ENCODE assay signal across 11 mouse cellular contexts in genomic region chr11:73235990-73236701, GRCm38 (mm10). TPM values are rescaled to one million over a fixed set of nuclear protein-coding genes. Genes with fewer than 3 reads are reported as not detected.
DNase-seq lines count a peak whose midpoint lies in the region; ATAC-seq and TF ChIP-seq lines count a peak whose summit lies in the region.
"Had no signal": no experiment of that assay in that cellular context is flagged by ENCODE, and none has a peak within 500 bp of the region (broad histone marks: within the 10 kb centered on the region; RNA-seq: fewer than 3 reads in every experiment).

No protein-coding gene starts in this region.

- H3K36me3 ChIP-seq in intestine, embryonic 14.5 days (ENCODE audit: control insufficient read depth, insufficient read depth, low read length), result no peaks in the 10 kb centered on the region
- no peaks in the 10 kb centered on the region for H3K36me3 ChIP-seq in intestine, postnatal 0 days (ENCODE audit: control insufficient read depth, insufficient read depth)
- no peaks in the 10 kb centered on the region for H3K36me3 ChIP-seq in embryonic facial prominence, embryonic 14.5 days (ENCODE audit: control insufficient read depth, insufficient read depth, low read length)
- H3K36me3 ChIP-seq in lung, embryonic 16.5 days (ENCODE audit: control insufficient read depth, insufficient read depth, low read length), result no peaks in the 10 kb centered on the region
- no peaks in the 10 kb centered on the region for H3K36me3 ChIP-seq in forebrain, embryonic 16.5 days (ENCODE audit: control insufficient read depth, insufficient read depth)

- H3K4me2 ChIP-seq in intestine, embryonic 14.5 days (ENCODE audit: low read length), result no peak overlapping the region
- no peak overlapping the region for H3K4me2 ChIP-seq in intestine, postnatal 0 days (replicated peaks; ENCODE audit: low read depth)
- no peak overlapping the region for H3K4me2 ChIP-seq in embryonic facial prominence, embryonic 14.5 days (ENCODE audit: low read depth, low read length)
- H3K4me2 ChIP-seq in lung, embryonic 16.5 days (ENCODE audit: low read depth, low read length), result no peak overlapping the region
- no peak overlapping the region for H3K4me2 ChIP-seq in forebrain, embryonic 16.5 days (ENCODE audit: low read length)

- H3K4me1 ChIP-seq in intestine, embryonic 14.5 days (replicated peaks; ENCODE audit: control insufficient read depth, insufficient read depth, low read length), result no peaks in the 10 kb centered on the region; the same call in 1 of the 2 replicates
- no peaks in the 10 kb centered on the region for H3K4me1 ChIP-seq in intestine, postnatal 0 days (replicated peaks; ENCODE audit: control insufficient read depth, insufficient read depth, low read length)
- peaks cover 8% of the 10 kb centered on the region; the same call in 1 of the 2 replicates for H3K4me1 ChIP-seq in embryonic facial prominence, embryonic 14.5 days (ENCODE audit: control insufficient read depth, insufficient read depth, low read length)
- H3K4me1 ChIP-seq in lung, embryonic 16.5 days (replicated peaks; ENCODE audit: control insufficient read depth, insufficient read depth, low read length), result peaks cover 12% of the 10 kb centered on the region; the same call in 1 of the 2 replicates
- no peaks in the 10 kb centered on the region for H3K4me1 ChIP-seq in forebrain, embryonic 16.5 days (replicated peaks; ENCODE audit: control insufficient read depth, insufficient read depth, low read length)

- peak overlapping the region; percentile 79 for H3K27ac ChIP-seq in intestine, embryonic 14.5 days (ENCODE audit: low read depth)
- H3K27ac ChIP-seq in intestine, postnatal 0 days (ENCODE audit: low read depth, low read length), result no peak overlapping the region; the same call in 1 of the 2 replicates
- H3K27ac ChIP-seq in embryonic facial prominence, embryonic 14.5 days (replicated peaks; ENCODE audit: low read depth, low read length), result peak overlapping the region; percentile 69; the same call in 1 of the 2 replicates
- no peak overlapping the region for H3K27ac ChIP-seq in lung, embryonic 16.5 days (ENCODE audit: low read length)
- no peak overlapping the region for H3K27ac ChIP-seq in forebrain, embryonic 16.5 days (ENCODE audit: low read length)

- H3K9me3 ChIP-seq in intestine, embryonic 14.5 days (ENCODE audit: control insufficient read depth, low read length), result no peaks in the 10 kb centered on the region
- no peaks in the 10 kb centered on the region for H3K9me3 ChIP-seq in intestine, postnatal 0 days (ENCODE audit: control insufficient read depth)
- no peaks in the 10 kb centered on the region for H3K9me3 ChIP-seq in embryonic facial prominence, embryonic 14.5 days (ENCODE audit: control insufficient read depth, low read length)
- H3K9me3 ChIP-seq in lung, embryonic 16.5 days (ENCODE audit: control insufficient read depth, low read length), result no peaks in the 10 kb centered on the region
- no peaks in the 10 kb centered on the region for H3K9me3 ChIP-seq in forebrain, embryonic 16.5 days (ENCODE audit: control insufficient read depth, low read length)

- ATAC-seq in intestine, embryonic 14.5 days (replicated peaks; ENCODE audit: low FRiP score, low TSS enrichment, low read depth), result peak; percentile 67
- ATAC-seq in intestine, postnatal 0 days, result no peak
- ATAC-seq in embryonic facial prominence, embryonic 14.5 days (ENCODE audit: low read depth), result peak; percentile 87
- peak; percentile 84 for ATAC-seq in lung, embryonic 16.5 days (ENCODE audit: low read depth)
- ATAC-seq in activated CD4-positive, CD25-positive, alpha-beta regulatory T cell, adult 4 months, result no peak
- no peak for ATAC-seq in forebrain, embryonic 16.5 days

- intact Hi-C loops in heart, postnatal 25 days (cut with DNase I), result loop anchor here (5.0 kb wide), 1 partner anchor 46 kb away; no protein-coding TSS in a partner anchor
- intact Hi-C loops in left cerebral cortex, postnatal 14 days (cut with DNase I), result no loop called here

- peak; percentile 65 for DNase-seq in intestine, embryonic 14.5 days (ENCODE audit: low spot score)
- DNase-seq in embryonic facial prominence, embryonic 14.5 days (ENCODE audit: low spot score), result peak; percentile 94
- peak; percentile 69 for DNase-seq in heart, postnatal 25 days (ENCODE audit: low spot score)
- no peak for DNase-seq in left cerebral cortex, postnatal 14 days (ENCODE audit: low spot score in 2 of 2)

- no peak for TF ChIP-seq CTCF in intestine, postnatal 0 days (IDR thresholded peaks at IDR 0.05; ENCODE audit: low read depth)

- no peak overlapping the region for H3K9ac ChIP-seq in intestine, embryonic 14.5 days (ENCODE audit: low read length)
- H3K9ac ChIP-seq in intestine, postnatal 0 days (ENCODE audit: low read depth, low read length), result no peak overlapping the region
- H3K9ac ChIP-seq in embryonic facial prominence, embryonic 14.5 days (ENCODE audit: low read depth, low read length), result peak overlapping the region; percentile 22; the same call in 1 of the 2 replicates
- no peak overlapping the region for H3K9ac ChIP-seq in lung, embryonic 16.5 days (ENCODE audit: low read length)
- no peak overlapping the region for H3K9ac ChIP-seq in forebrain, embryonic 16.5 days (replicated peaks; ENCODE audit: low read depth, low read length)

- H3K4me3 ChIP-seq in intestine, embryonic 14.5 days (ENCODE audit: low read depth, low read length), result no peak overlapping the region
- H3K4me3 ChIP-seq in intestine, postnatal 0 days (ENCODE audit: low read depth, low read length), result no peak overlapping the region
- no peak overlapping the region for H3K4me3 ChIP-seq in embryonic facial prominence, embryonic 14.5 days (ENCODE audit: low read depth, low read length)
- no peak overlapping the region for H3K4me3 ChIP-seq in lung, embryonic 16.5 days (ENCODE audit: low read length)
- no peak overlapping the region for H3K4me3 ChIP-seq in forebrain, embryonic 16.5 days (replicated peaks; ENCODE audit: low read length)

- H3K27me3 ChIP-seq in intestine, embryonic 14.5 days (replicated peaks; ENCODE audit: control insufficient read depth, insufficient read depth, low read length), result no peaks in the 10 kb centered on the region
- no peaks in the 10 kb centered on the region for H3K27me3 ChIP-seq in intestine, postnatal 0 days (replicated peaks; ENCODE audit: control insufficient read depth, insufficient read depth, low read length)
- no peaks in the 10 kb centered on the region for H3K27me3 ChIP-seq in embryonic facial prominence, embryonic 14.5 days (replicated peaks; ENCODE audit: control insufficient read depth, insufficient read depth, low read length)
- H3K27me3 ChIP-seq in lung, embryonic 16.5 days (ENCODE audit: control insufficient read depth, insufficient read depth, low read depth, low read length), result no peaks in the 10 kb centered on the region
- no peaks in the 10 kb centered on the region for H3K27me3 ChIP-seq in forebrain, embryonic 16.5 days (replicated peaks; ENCODE audit: control insufficient read depth, insufficient read depth, low read length)

- WGBS in intestine, embryonic 14.5 days, result 14% methylated on average over 5 of the region's 5 CpGs
- 34% methylated on average over 5 of the region's 5 CpGs for WGBS in intestine, postnatal 0 days
- 20% methylated on average over 5 of the region's 5 CpGs for WGBS in embryonic facial prominence, embryonic 14.5 days
- WGBS in lung, embryonic 16.5 days, result 17% methylated on average over 5 of the region's 5 CpGs
- 35% methylated on average over 5 of the region's 5 CpGs for WGBS in forebrain, embryonic 16.5 days

RNA-seq across cellular contexts. Expression of gene Trpv1, which starts 2.1 kb away (rescaled TPM):
- polyA plus RNA-seq in intestine, embryonic 14.5 days (2014; fragmentation: Nextera tagmentation; extraction: Ambion mirVana), result 0.07 TPM in 1 of 2 replicates, not detected in the other
- 0.13 and 0.24 TPM in 2 replicates for polyA plus RNA-seq in intestine, postnatal 0 days (2015; fragmentation: Nextera tagmentation; extraction: Ambion mirVana)
- polyA plus RNA-seq in embryonic facial prominence, embryonic 14.5 days (2014; fragmentation: Nextera tagmentation; extraction: Ambion mirVana), result 0.47 and 0.54 TPM in 2 replicates
- total RNA-seq in heart, postnatal 25 days (2021), result not detected
- polyA plus RNA-seq in lung, embryonic 16.5 days (2015; fragmentation: Nextera tagmentation; extraction: Ambion mirVana), result 0.05 TPM in 1 of 2 replicates, not detected in the other
- polyA plus RNA-seq in activated CD4-positive, CD25-positive, alpha-beta regulatory T cell, adult 4 months (2017; shearing (Covaris generic)), result not detected
- total RNA-seq in left cerebral cortex, postnatal 14 days (2021), result under 1 TPM; 0.13 to 0.42 TPM
- not detected in 2 replicates for polyA plus RNA-seq in forebrain, embryonic 16.5 days (2015; fragmentation: Nextera tagmentation; extraction: Ambion mirVana)
- total RNA-seq: common myeloid progenitor, adult 5-6 weeks had no signal
- polyA plus RNA-seq: neural tube, embryonic 14.5 days had no signal

RNA-seq across cellular contexts. Expression of gene Trpv3, which starts 31.0 kb away (rescaled TPM):
- polyA plus RNA-seq in intestine, embryonic 14.5 days (2014; fragmentation: Nextera tagmentation; extraction: Ambion mirVana), result 0.08 and 0.15 TPM in 2 replicates
- 0.16 and 0.27 TPM in 2 replicates for polyA plus RNA-seq in intestine, postnatal 0 days (2015; fragmentation: Nextera tagmentation; extraction: Ambion mirVana)
- 0.26 and 0.28 TPM in 2 replicates for polyA plus RNA-seq in embryonic facial prominence, embryonic 14.5 days (2014; fragmentation: Nextera tagmentation; extraction: Ambion mirVana)
- total RNA-seq in heart, postnatal 25 days (2021), result under 1 TPM; 0.03 to 0.05 TPM
- polyA plus RNA-seq in lung, embryonic 16.5 days (2015; fragmentation: Nextera tagmentation; extraction: Ambion mirVana), result 0.13 and 0.14 TPM in 2 replicates
- under 1 TPM in 1 of 2 experiments, not detected in 1; 0.09 TPM for polyA plus RNA-seq in activated CD4-positive, CD25-positive, alpha-beta regulatory T cell, adult 4 months (2017; shearing (Covaris generic))
- total RNA-seq in left cerebral cortex, postnatal 14 days (2021), result under 1 TPM; 0.17 to 0.35 TPM
- 0.06 TPM in 1 of 2 replicates, not detected in the other for polyA plus RNA-seq in forebrain, embryonic 16.5 days (2015; fragmentation: Nextera tagmentation; extraction: Ambion mirVana)
- total RNA-seq: CH12.LX; common myeloid progenitor, adult 5-6 weeks had no signal

RNA-seq across cellular contexts. Expression of gene Shpk, which starts 36.9 kb away (rescaled TPM):
- 1.1 and 1.2 TPM in 2 replicates for polyA plus RNA-seq in intestine, embryonic 14.5 days (2014; fragmentation: Nextera tagmentation; extraction: Ambion mirVana)
- polyA plus RNA-seq in intestine, postnatal 0 days (2015; fragmentation: Nextera tagmentation; extraction: Ambion mirVana), result 21.3 and 26.3 TPM in 2 replicates
- 1.6 and 2.8 TPM in 2 replicates for polyA plus RNA-seq in embryonic facial prominence, embryonic 14.5 days (2014; fragmentation: Nextera tagmentation; extraction: Ambion mirVana)
- 1 to 10 TPM; 1.4 TPM for total RNA-seq in heart, postnatal 25 days (2021)
- polyA plus RNA-seq in lung, embryonic 16.5 days (2015; fragmentation: Nextera tagmentation; extraction: Ambion mirVana), result 1.6 and 2.3 TPM in 2 replicates
- 1 to 10 TPM; 2.7 to 2.8 TPM for polyA plus RNA-seq in activated CD4-positive, CD25-positive, alpha-beta regulatory T cell, adult 4 months (2017; shearing (Covaris generic))
- 1 to 10 TPM; 2.2 TPM for total RNA-seq in left cerebral cortex, postnatal 14 days (2021)
- 1.3 and 1.8 TPM in 2 replicates for polyA plus RNA-seq in forebrain, embryonic 16.5 days (2015; fragmentation: Nextera tagmentation; extraction: Ambion mirVana)

RNA-seq across cellular contexts. Expression of gene Ctns, which starts 37.3 kb away (rescaled TPM):
- polyA plus RNA-seq in intestine, embryonic 14.5 days (2014; fragmentation: Nextera tagmentation; extraction: Ambion mirVana), result 15.6 and 17.0 TPM in 2 replicates
- polyA plus RNA-seq in intestine, postnatal 0 days (2015; fragmentation: Nextera tagmentation; extraction: Ambion mirVana), result 46.8 and 53.2 TPM in 2 replicates
- polyA plus RNA-seq in embryonic facial prominence, embryonic 14.5 days (2014; fragmentation: Nextera tagmentation; extraction: Ambion mirVana), result 18.8 and 22.0 TPM in 2 replicates
- 10 to 100 TPM; 12.1 to 14.3 TPM for total RNA-seq in heart, postnatal 25 days (2021)
- 14.9 and 16.4 TPM in 2 replicates for polyA plus RNA-seq in lung, embryonic 16.5 days (2015; fragmentation: Nextera tagmentation; extraction: Ambion mirVana)
- 1 to 10 TPM; 8.6 to 8.9 TPM for polyA plus RNA-seq in activated CD4-positive, CD25-positive, alpha-beta regulatory T cell, adult 4 months (2017; shearing (Covaris generic))
- total RNA-seq in left cerebral cortex, postnatal 14 days (2021), result 10 to 100 TPM; 15.5 to 18.9 TPM
- 20.6 and 21.5 TPM in 2 replicates for polyA plus RNA-seq in forebrain, embryonic 16.5 days (2015; fragmentation: Nextera tagmentation; extraction: Ambion mirVana)

RNA-seq across cellular contexts. Expression of gene Tax1bp3, which starts 59.3 kb away (rescaled TPM):
- polyA plus RNA-seq in intestine, embryonic 14.5 days (2014; fragmentation: Nextera tagmentation; extraction: Ambion mirVana), result 233 and 258 TPM in 2 replicates
- 215 and 217 TPM in 2 replicates for polyA plus RNA-seq in intestine, postnatal 0 days (2015; fragmentation: Nextera tagmentation; extraction: Ambion mirVana)
- polyA plus RNA-seq in embryonic facial prominence, embryonic 14.5 days (2014; fragmentation: Nextera tagmentation; extraction: Ambion mirVana), result 188 and 213 TPM in 2 replicates
- 10 to 100 TPM; 45.9 to 50.0 TPM for total RNA-seq in heart, postnatal 25 days (2021)
- 275 and 278 TPM in 2 replicates for polyA plus RNA-seq in lung, embryonic 16.5 days (2015; fragmentation: Nextera tagmentation; extraction: Ambion mirVana)
- 10 to 100 TPM; 20.6 to 28.4 TPM for polyA plus RNA-seq in activated CD4-positive, CD25-positive, alpha-beta regulatory T cell, adult 4 months (2017; shearing (Covaris generic))
- 10 to 100 TPM; 14.5 to 16.3 TPM for total RNA-seq in left cerebral cortex, postnatal 14 days (2021)
- 166 and 182 TPM in 2 replicates for polyA plus RNA-seq in forebrain, embryonic 16.5 days (2015; fragmentation: Nextera tagmentation; extraction: Ambion mirVana)

Comparison
In these comparisons a context has a peak if more than half of its experiments do, and no peak if none do; other contexts are left out.
1. ATAC-seq: peak in intestine, embryonic 14.5 days (single experiment), embryonic facial prominence, embryonic 14.5 days (single experiment) and lung, embryonic 16.5 days (single experiment); none in intestine, postnatal 0 days (single experiment), activated CD4-positive, CD25-positive, alpha-beta regulatory T cell, adult 4 months (single experiment) and forebrain, embryonic 16.5 days (single experiment).
2. H3K27ac ChIP-seq: peak in intestine, embryonic 14.5 days (single experiment) and embryonic facial prominence, embryonic 14.5 days (single experiment); none in intestine, postnatal 0 days (single experiment), lung, embryonic 16.5 days (single experiment) and forebrain, embryonic 16.5 days (single experiment).
3. DNase-seq: peak in intestine, embryonic 14.5 days (single experiment), embryonic facial prominence, embryonic 14.5 days (single experiment) and heart, postnatal 25 days (single experiment); none in left cerebral cortex, postnatal 14 days (0 of 2).